Mouse (Mus musculus): Measurements from ENCODE around the gene Cyfip2. TPM values are rescaled to one million over a fixed set of nuclear protein-coding genes. Genes with fewer than 3 reads are reported as not detected.
A peak's percentile ranks its signal among the peaks of the same experiment; 100 is the strongest.

The Cyfip2 gene
- polyA plus RNA-seq, 1 experiment from 2014 or later: 20.4 TPM

GRCm38 (mm10) chr11:46215354-46215753 lies 97.3 kb downstream of the Cyfip2 start:
- DNase-seq (ENCODE audit: low spot score): peak; percentile 78
- peaks cover 53% of the 10 kb centered on the region for H3K4me1 ChIP-seq
- H3K36me3 ChIP-seq: 0 out of 2 replicates have a peak, but pooled peaks cover under 1% of the 10 kb centered on the region
- H3K27ac ChIP-seq (replicated peaks): peak overlapping the region; percentile 52; the same call in 1 of the 2 replicates
- no peaks in the 10 kb centered on the region for H3K9me3 ChIP-seq (replicated peaks)
- H3K27me3 ChIP-seq (ENCODE audit: low read depth, poor library complexity, severe bottlenecking): no peaks in the 10 kb centered on the region
- H3K4me3 ChIP-seq: no peak overlapping the region
- WGBS: 28% methylated on average over 3 of the region's 3 CpGs

- 75% methylated on average over 14 of the region's 14 CpGs for WGBS
- H3K27ac ChIP-seq (replicated peaks): peak overlapping the region; percentile 52; the same call in 1 of the 2 replicates
Measured at GRCm38 (mm10) chr11:46214368-46215230, 98.1 kb downstream of the Cyfip2 start.

GRCm38 (mm10) chr11:46213844-46214243 lies 98.8 kb downstream of the Cyfip2 start:
- no peak overlapping the region for H3K4me3 ChIP-seq
- no peak overlapping the region for H3K27ac ChIP-seq (replicated peaks)
- no peaks in the 10 kb centered on the region for H3K27me3 ChIP-seq (ENCODE audit: low read depth, poor library complexity, severe bottlenecking)
- peak; percentile 34 for DNase-seq (ENCODE audit: low spot score)
- 80% methylated on average over 5 of the region's 5 CpGs for WGBS
- H3K4me1 ChIP-seq: peaks cover 41% of the 10 kb centered on the region
- no peaks in the 10 kb centered on the region for H3K9me3 ChIP-seq (replicated peaks)
- H3K36me3 ChIP-seq: no peaks in the 10 kb centered on the region

More at GRCm38 (mm10) chr11:46214368-46215230, 98.1 kb downstream of the Cyfip2 start:
- H3K9me3 ChIP-seq (replicated peaks): no peaks in the 10 kb centered on the region
- H3K27me3 ChIP-seq (ENCODE audit: low read depth, poor library complexity, severe bottlenecking): no peaks in the 10 kb centered on the region
- no peaks in the 10 kb centered on the region for H3K36me3 ChIP-seq
- H3K4me3 ChIP-seq: no peak overlapping the region
- peaks cover 48% of the 10 kb centered on the region for H3K4me1 ChIP-seq
- no peak for DNase-seq (ENCODE audit: low spot score)

- H3K9me3 ChIP-seq (replicated peaks): no peaks in the 10 kb centered on the region
- peaks cover 28% of the 10 kb centered on the region for H3K4me1 ChIP-seq
- no peaks in the 10 kb centered on the region for H3K27me3 ChIP-seq (ENCODE audit: low read depth, poor library complexity, severe bottlenecking)
- H3K27ac ChIP-seq (replicated peaks): 0 out of 2 replicates have a peak overlapping the region, but pooled peaks have one; percentile 0
- H3K4me3 ChIP-seq: no peak overlapping the region
- 38% methylated on average over 3 of the region's 3 CpGs for WGBS
- DNase-seq (ENCODE audit: low spot score): no peak
- H3K36me3 ChIP-seq: peaks cover 13% of the 10 kb centered on the region; the same call in 1 of the 2 replicates
Measured at GRCm38 (mm10) chr11:46211858-46212257, 100.8 kb downstream of the Cyfip2 start.

DNA sequence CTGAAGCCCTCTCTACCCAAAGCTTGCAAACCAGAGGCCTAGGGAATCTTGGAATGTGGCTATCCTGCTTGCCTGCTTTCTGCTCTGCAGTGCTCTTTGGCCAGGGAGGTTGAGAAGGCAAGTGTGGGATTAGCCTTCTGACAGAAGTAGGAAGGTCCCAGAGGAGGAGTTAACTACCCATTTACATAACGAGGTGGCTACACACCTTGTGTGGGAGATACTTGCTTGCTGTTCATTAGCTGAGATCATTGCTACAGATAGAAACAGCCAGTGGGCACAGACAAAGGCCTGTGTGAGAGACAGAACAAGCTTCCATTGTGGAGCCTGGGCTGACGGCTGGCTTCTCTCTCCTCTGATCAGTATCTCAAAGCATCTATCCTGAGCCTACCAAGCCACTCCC lies 102.8 kb downstream of the Cyfip2 start:
- H3K27ac ChIP-seq (replicated peaks): no peak overlapping the region
- DNase-seq (ENCODE audit: low spot score): no peak
- peaks cover 18% of the 10 kb centered on the region; the same call in 1 of the 2 replicates for H3K36me3 ChIP-seq
- WGBS: 46% methylated on average over 2 of the region's 2 CpGs
- no peak overlapping the region for H3K4me3 ChIP-seq
- H3K9me3 ChIP-seq (replicated peaks): no peaks in the 10 kb centered on the region
- H3K27me3 ChIP-seq (ENCODE audit: low read depth, poor library complexity, severe bottlenecking): no peaks in the 10 kb centered on the region
- peaks cover 23% of the 10 kb centered on the region for H3K4me1 ChIP-seq

- Histone ChIP-seq H3K27me3 (ENCODE audit: low read depth, poor library complexity, severe bottlenecking) (no peaks in the 10 kb centered on the region), H3K9me3 (replicated peaks) (no peaks in the 10 kb centered on the region), H3K27ac (replicated peaks) (no peak overlapping the region; the same call in 1 of the 2 replicates), H3K36me3 (peaks cover 18% of the 10 kb centered on the region; the same call in 1 of the 2 replicates), H3K4me3 (no peak overlapping the region), H3K4me1 (peaks cover 11% of the 10 kb centered on the region)
- DNase-seq (ENCODE audit: low spot score): no peak
- WGBS: 70% methylated on average over 17 of the region's 17 CpGs
Measured at GRCm38 (mm10) chr11:46205639-46206409, 106.8 kb downstream of the Cyfip2 start.

GRCm38 (mm10) chr11:46204841-46205240 lies 107.8 kb downstream of the Cyfip2 start:
- Histone ChIP-seq H3K4me1 (peaks cover 13% of the 10 kb centered on the region), H3K9me3 (replicated peaks) (no peaks in the 10 kb centered on the region), H3K36me3 (peaks cover 26% of the 10 kb centered on the region; the same call in 1 of the 2 replicates), H3K27me3 (ENCODE audit: low read depth, poor library complexity, severe bottlenecking) (no peaks in the 10 kb centered on the region), H3K27ac (replicated peaks) (no peak overlapping the region), H3K4me3 (no peak overlapping the region)
- no peak for DNase-seq (ENCODE audit: low spot score)
- WGBS: 83% methylated on average over 9 of the region's 9 CpGs

GRCm38 (mm10) chr11:46202547-46202887 lies 110.1 kb downstream of the Cyfip2 start:
- Histone ChIP-seq H3K4me1 (peaks cover 12% of the 10 kb centered on the region), H3K9me3 (replicated peaks) (no peaks in the 10 kb centered on the region), H3K27ac (replicated peaks) (no peak overlapping the region), H3K36me3 (peaks cover 39% of the 10 kb centered on the region), H3K4me3 (no peak overlapping the region), H3K27me3 (ENCODE audit: low read depth, poor library complexity, severe bottlenecking) (no peaks in the 10 kb centered on the region)
- no peak for DNase-seq (ENCODE audit: low spot score)
- 83% methylated on average over 10 of the region's 10 CpGs for WGBS

GRCm38 (mm10) chr11:46201636-46202546 lies 110.8 kb downstream of the Cyfip2 start:
- no peaks in the 10 kb centered on the region for H3K27me3 ChIP-seq (ENCODE audit: low read depth, poor library complexity, severe bottlenecking)
- DNase-seq (ENCODE audit: low spot score): no peak
- H3K4me3 ChIP-seq: no peak overlapping the region
- peaks cover 12% of the 10 kb centered on the region for H3K4me1 ChIP-seq
- H3K9me3 ChIP-seq (replicated peaks): no peaks in the 10 kb centered on the region
- 78% methylated on average over 20 of the region's 20 CpGs for whole genome bisulfite sequencing
- H3K27ac ChIP-seq (replicated peaks): 0 out of 2 replicates have a peak overlapping the region, but pooled peaks have one; percentile 28
- peaks cover 33% of the 10 kb centered on the region for H3K36me3 ChIP-seq

DNA sequence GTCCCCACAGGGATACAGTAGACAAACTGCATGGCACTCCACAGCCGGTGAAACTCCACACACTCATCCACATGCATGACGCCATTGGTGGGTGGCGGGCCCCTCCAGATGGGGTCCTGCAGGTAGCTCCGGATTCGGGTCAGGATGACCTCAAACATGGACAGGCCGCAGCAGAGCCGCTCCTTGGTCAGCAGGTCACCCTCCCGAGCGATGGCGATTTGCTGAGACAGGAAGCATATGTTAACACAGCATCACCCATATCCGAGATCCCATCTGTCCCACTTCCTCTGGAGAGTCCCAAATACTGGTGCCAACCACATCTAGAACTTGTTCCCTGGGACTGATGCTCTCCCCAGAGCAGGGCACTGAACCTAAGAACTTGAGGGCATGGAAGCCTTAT lies 112.0 kb downstream of the Cyfip2 start:
- no peak for DNase-seq (ENCODE audit: low spot score)
- WGBS: 93% methylated on average over 11 of the region's 11 CpGs
- Histone ChIP-seq H3K27ac (replicated peaks) (0 out of 2 replicates have a peak overlapping the region, but pooled peaks have one; percentile 24), H3K27me3 (ENCODE audit: low read depth, poor library complexity, severe bottlenecking) (no peaks in the 10 kb centered on the region), H3K36me3 (peaks cover 34% of the 10 kb centered on the region), H3K4me3 (no peak overlapping the region), H3K9me3 (replicated peaks) (no peaks in the 10 kb centered on the region), H3K4me1 (peaks cover 12% of the 10 kb centered on the region)

DNA sequence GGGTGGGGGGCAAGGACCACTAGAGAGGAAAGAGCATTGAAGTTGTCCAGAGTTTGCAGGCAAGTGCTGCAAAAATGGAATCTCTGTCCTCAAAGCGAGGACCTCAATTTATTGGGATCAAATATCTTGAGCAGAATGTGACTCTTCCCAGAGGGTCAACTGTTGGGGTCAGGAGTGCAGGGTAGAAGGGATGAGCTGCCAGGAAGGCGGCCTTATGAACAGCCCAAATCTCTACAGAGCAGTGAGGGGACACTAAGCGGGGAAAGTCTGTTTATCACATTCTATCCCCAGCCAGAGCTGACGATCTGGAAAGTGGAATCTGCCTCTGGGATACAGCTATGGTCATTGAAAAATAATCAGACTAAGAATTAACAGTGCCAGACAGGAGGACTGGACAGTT lies 118.5 kb downstream of the Cyfip2 start:
- H3K27ac ChIP-seq (replicated peaks): no peak overlapping the region
- H3K27me3 ChIP-seq (ENCODE audit: low read depth, poor library complexity, severe bottlenecking): no peaks in the 10 kb centered on the region
- peaks cover 24% of the 10 kb centered on the region for H3K36me3 ChIP-seq
- no peak overlapping the region for H3K4me3 ChIP-seq
- DNase-seq (ENCODE audit: low spot score): no peak
- no peaks in the 10 kb centered on the region for H3K4me1 ChIP-seq
- 69% methylated on average over 4 of the region's 4 CpGs for WGBS
- no peaks in the 10 kb centered on the region for H3K9me3 ChIP-seq (replicated peaks)

- 87% methylated on average over 2 of the region's 2 CpGs for WGBS
- no peaks in the 10 kb centered on the region for H3K36me3 ChIP-seq
- DNase-seq (ENCODE audit: low spot score): no peak
- H3K27me3 ChIP-seq (ENCODE audit: low read depth, poor library complexity, severe bottlenecking): no peaks in the 10 kb centered on the region
- H3K27ac ChIP-seq (replicated peaks): no peak overlapping the region
- no peaks in the 10 kb centered on the region for H3K9me3 ChIP-seq (replicated peaks)
- H3K4me3 ChIP-seq: no peak overlapping the region
- no peaks in the 10 kb centered on the region for H3K4me1 ChIP-seq
Measured at GRCm38 (mm10) chr11:46188283-46188682, 124.4 kb downstream of the Cyfip2 start.
